Mouse (Mus musculus) stomach, postnatal 0 days (tissue): Measurements from ENCODE around the gene Vars2.

Experiments
- CTCF ChIP-seq: IDR thresholded peaks from 2 replicates; pipeline ENCODE4 v1.5.1; 2016; ENCODE audit warnings: antibody characterized with exemption, low read depth, mild to moderate bottlenecking, moderate library complexity
- EP300 ChIP-seq: optimal IDR thresholded peaks from 2 replicates; pipeline ENCODE3; 2016; ENCODE audit warnings: antibody characterized with exemption

- no peak for TF ChIP-seq CTCF
- TF ChIP-seq EP300, result no peak
Measured at GRCm38 (mm10) chr17:35703751-35704271, 36.4 kb upstream of the Vars2 start.
